Mouse (Mus musculus): Measurements from ENCODE around the gene Olfr1438-ps1. TPM values are rescaled to one million over a fixed set of nuclear protein-coding genes. Genes with fewer than 3 reads are reported as not detected.
"Not testable (repeated sequence)": the region's sequence is repeated elsewhere in the genome, so short reads cannot be mapped to it uniquely, and the experiment has no call there.

The Olfr1438-ps1 gene
- polyA plus RNA-seq (2012; rRNA removed), result not detected in 2 replicates

DNA sequence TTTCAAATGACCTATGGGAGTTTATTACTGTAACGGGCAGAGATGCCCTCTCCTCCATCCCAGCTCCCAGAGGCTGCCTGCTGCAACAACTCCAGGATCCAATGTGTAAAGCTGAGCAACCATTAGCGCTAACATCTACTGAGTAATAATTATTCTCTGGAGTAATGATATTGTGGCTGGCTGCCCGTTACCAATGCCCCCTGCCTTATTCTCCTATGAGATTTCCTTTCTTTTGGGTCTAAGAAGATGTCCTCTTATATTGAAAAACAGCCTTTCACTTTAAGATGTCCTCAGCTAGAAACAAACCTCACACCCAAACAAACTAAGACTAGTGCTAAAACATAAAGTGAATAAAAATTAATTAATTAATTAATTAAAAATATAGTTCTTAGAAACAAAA is at the start of gene Olfr1438-ps1:
Gene Olfr1438-ps1, minus strand, starts transcription at position 101 of the 400 bp plus-strand sequence.
- DNase-seq (ENCODE audit: extremely low spot score in 1 of 2, low spot score in 1 of 2), result no peak

DNA sequence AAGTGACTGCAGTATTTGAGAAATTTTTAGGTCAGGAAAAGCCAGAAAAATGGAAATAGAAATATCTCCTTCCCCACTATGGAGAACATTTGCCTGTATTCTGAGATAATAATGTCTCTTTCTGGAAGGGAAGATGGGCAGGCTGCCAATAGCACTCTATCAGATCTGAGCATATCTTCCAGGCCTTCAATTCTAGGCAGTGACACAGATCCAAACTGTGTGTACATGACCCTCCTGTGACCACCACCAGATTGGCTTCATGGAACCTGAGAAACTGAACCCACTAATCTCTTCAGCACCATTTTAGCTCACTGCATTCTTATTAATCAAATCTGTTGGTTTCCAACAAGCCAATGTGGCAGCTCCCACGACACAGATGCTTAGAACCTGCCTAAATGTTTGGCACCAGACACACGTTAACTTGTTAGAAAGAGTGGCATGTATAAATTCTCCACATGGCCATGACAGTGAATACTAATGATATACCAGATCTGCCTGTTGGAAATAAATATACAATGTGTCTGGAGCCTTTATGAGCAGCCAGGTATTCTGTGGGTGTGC is 38.8 kb upstream of the Olfr1438-ps1 start:
- DNase-seq (ENCODE audit: extremely low spot score in 1 of 2, low spot score in 1 of 2), result peak; percentile 41 to 57

DNA sequence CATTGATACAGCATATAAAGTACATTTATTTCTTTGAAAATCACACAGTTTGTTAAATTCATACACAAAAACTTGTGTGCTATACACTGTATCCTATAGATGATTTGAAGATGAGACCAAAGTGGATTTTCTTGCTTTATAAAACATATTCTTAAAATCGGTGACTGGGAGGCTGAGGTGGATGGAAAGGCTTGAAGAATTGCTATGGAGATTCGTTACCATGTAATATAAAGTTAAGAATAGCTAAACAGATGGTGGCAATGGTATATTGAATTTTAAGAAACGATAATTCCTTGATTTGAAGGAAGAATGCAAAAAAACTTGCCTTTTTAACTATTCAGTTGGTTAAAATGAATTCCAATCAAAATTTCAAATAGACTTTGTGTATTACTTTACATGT is 37.3 kb upstream of the Olfr1438-ps1 start:
- no peak for DNase-seq (ENCODE audit: extremely low spot score in 1 of 2, low spot score in 1 of 2)

DNA sequence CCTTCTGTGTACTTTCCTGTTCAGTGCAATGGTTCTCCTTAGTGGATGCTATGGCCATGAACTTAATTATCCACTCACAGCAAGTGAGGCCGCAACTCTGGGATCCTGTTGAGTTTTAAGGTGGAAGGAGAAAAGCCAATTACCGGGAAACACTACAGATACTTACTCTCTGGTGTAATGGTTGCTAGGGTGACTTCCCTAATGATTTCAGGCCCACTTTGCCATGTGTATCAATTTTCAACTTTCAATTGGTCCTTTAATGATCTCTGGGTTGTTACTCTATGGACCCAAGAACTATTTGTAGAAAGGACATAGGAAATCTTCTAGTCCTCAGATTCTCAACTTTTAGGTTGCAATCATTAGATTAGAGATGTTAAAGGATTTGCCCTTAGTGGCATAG is 10.7 kb downstream of the Olfr1438-ps1 start, which contains the start of gene Olfr1437:
Gene Olfr1437, minus strand, starts transcription at position 101 of the 400 bp plus-strand sequence.
- DNase-seq (ENCODE audit: extremely low spot score in 1 of 2, low spot score in 1 of 2), result no peak

DNA sequence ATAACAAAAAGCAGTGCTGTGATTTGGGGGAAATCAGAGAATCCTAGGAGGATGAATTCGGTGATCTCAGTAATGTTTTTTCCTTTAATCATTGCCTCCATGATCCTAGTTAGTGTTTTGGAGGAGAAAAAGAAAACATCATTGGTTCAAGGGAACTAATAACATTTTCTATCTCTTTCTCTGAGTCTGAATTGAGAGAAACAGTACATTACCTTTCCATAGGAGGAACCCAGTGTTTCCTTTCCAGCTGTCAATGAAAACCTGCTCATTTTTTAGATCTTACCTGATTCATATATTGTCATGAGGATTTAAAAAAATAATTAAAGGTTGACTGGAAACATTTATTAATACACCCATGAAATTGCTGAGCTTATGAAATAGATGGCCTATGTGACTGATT is 36.7 kb downstream of the Olfr1438-ps1 start, which contains the start of gene Olfr1436:
Gene Olfr1436, minus strand, starts transcription at position 101 of the 400 bp plus-strand sequence.
- not testable (repeated sequence) for DNase-seq (ENCODE audit: extremely low spot score in 1 of 2, low spot score in 1 of 2)

DNA sequence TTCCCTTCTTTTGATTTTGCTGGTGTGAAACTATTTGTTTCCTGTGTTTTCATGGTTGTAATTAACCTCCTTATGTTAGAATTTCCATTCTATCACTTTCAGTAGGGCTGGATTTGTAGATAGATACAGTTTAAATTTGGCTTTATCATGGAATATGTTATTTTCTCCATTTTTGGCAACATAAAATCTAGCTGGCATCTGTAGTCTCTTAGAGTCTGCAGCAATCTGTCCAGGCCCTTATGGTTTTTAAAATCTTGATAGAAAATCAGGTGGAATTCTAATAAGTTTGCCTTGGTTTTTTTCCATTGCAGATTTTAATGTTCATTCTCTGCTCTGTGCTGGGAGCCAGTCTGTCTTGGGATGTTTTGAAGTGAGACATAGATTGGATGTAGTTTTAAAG is 42.7 kb downstream of the Olfr1438-ps1 start:
- DNase-seq (ENCODE audit: extremely low spot score in 1 of 2, low spot score in 1 of 2), result peak; percentile 1 to 25

DNA sequence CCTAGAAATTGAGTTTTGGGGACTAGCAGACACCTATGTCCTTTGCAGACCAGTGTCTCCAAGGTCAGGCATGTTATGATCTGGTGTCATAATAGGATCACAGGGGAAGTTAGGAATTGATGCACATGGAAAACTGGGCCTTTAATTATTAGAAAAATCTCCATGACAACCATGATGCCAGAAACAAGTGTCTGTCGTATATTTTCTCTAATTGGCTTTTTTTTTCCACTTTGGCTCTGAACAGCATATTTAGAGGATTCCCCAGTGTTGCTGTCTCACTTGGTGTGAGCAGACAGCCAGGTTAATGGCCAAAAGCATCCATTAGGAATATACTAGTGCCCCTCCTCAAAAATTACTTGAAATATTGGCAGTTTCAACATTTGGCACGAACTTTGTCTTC is 56.2 kb downstream of the Olfr1438-ps1 start, which contains the start of gene Olfr1434:
Gene Olfr1434, plus strand, starts transcription at position 301 of the 400 bp plus-strand sequence.
- DNase-seq (ENCODE audit: extremely low spot score in 1 of 2, low spot score in 1 of 2), result no peak

Other genes with a start within 250 kb of the Olfr1438-ps1 start
- 0.06 TPM in 1 of 2 replicates, not detected in the other for gene Olfr1426, start 243.9 kb downstream of the Olfr1438-ps1 start, polyA plus RNA-seq (2012; rRNA removed)
- 0.13 TPM in 1 of 2 replicates, not detected in the other for gene Olfr1427, start 232.6 kb downstream of the Olfr1438-ps1 start, polyA plus RNA-seq (2012; rRNA removed)
- 0.38 TPM in 1 of 2 replicates, not detected in the other for gene Olfr1428, start 220.0 kb downstream of the Olfr1438-ps1 start, polyA plus RNA-seq (2012; rRNA removed)
- 0.06 TPM in 1 of 2 replicates, not detected in the other for gene Olfr76, start 212.7 kb downstream of the Olfr1438-ps1 start, polyA plus RNA-seq (2012; rRNA removed)
- 0.06 TPM in 1 of 2 replicates, not detected in the other for gene Olfr1555-ps1, start 165.8 kb downstream of the Olfr1438-ps1 start, polyA plus RNA-seq (2012; rRNA removed)
- not detected in 2 replicates for gene Olfr1431, start 135.3 kb downstream of the Olfr1438-ps1 start, polyA plus RNA-seq (2012; rRNA removed)
- gene Olfr1432, start 103.3 kb downstream of the Olfr1438-ps1 start, polyA plus RNA-seq (2012; rRNA removed), result not detected in 2 replicates
- gene Olfr262, start 94.3 kb downstream of the Olfr1438-ps1 start, polyA plus RNA-seq (2012; rRNA removed), result not detected in 2 replicates
- gene Olfr235, start 74.9 kb downstream of the Olfr1438-ps1 start, polyA plus RNA-seq (2012; rRNA removed), result not detected in 2 replicates
- not detected in 2 replicates for gene Olfr1434, start 56.1 kb downstream of the Olfr1438-ps1 start, polyA plus RNA-seq (2012; rRNA removed)
- gene Olfr1436, start 36.8 kb downstream of the Olfr1438-ps1 start, polyA plus RNA-seq (2012; rRNA removed), result not detected in 2 replicates
- gene Olfr1437, start 10.8 kb downstream of the Olfr1438-ps1 start, polyA plus RNA-seq (2012; rRNA removed), result not detected in 2 replicates
- gene Olfr1440, start 51.4 kb upstream of the Olfr1438-ps1 start, polyA plus RNA-seq (2012; rRNA removed), result not detected in 2 replicates
- not detected in 2 replicates for gene Olfr1441, start 81.5 kb upstream of the Olfr1438-ps1 start, polyA plus RNA-seq (2012; rRNA removed)
- gene Pfpl, start 92.0 kb upstream of the Olfr1438-ps1 start, polyA plus RNA-seq (2012; rRNA removed), result not detected in 2 replicates
- 8.7 and 12.4 TPM in 2 replicates for gene Mpeg1, start 124.9 kb upstream of the Olfr1438-ps1 start, polyA plus RNA-seq (2012; rRNA removed)
- 19.2 and 21.1 TPM in 2 replicates for gene Dtx4, start 165.5 kb upstream of the Olfr1438-ps1 start, polyA plus RNA-seq (2012; rRNA removed)
- gene Fam111a, start 209.8 kb upstream of the Olfr1438-ps1 start, polyA plus RNA-seq (2012; rRNA removed), result 1.1 and 1.3 TPM in 2 replicates

Data from frontal cortex, adult 2 months (tissue).